Mouse (Mus musculus) embryonic facial prominence, embryonic 12.5 days (tissue): ENCODE data around the gene Pfpl. TPM values are rescaled to one million over a fixed set of nuclear protein-coding genes. Genes with fewer than 3 reads are reported as not detected.

Experiments used
- ATAC-seq: fragments of 200-750 bp; cut with Nextera tagmentation; 2 replicates; pipeline ENCODE4 v1.8.0; 2017; ENCODE audit not compliant: insufficient number of reproducible peaks, insufficient read depth, low FRiP score, low TSS enrichment
- H3K27ac ChIP-seq: fragments of 300-500 bp; sonication (generic); 2 replicates; pipeline ENCODE4 v1.5.1; 2016; ENCODE audit warnings: mild to moderate bottlenecking
- H3K27me3 ChIP-seq: fragments of 300-500 bp; sonication (generic); 2 replicates; pipeline ENCODE4 v1.6.1; 2016; ENCODE audit warnings: mild to moderate bottlenecking, moderate library complexity
- H3K36me3 ChIP-seq: fragments of 300-500 bp; sonication (generic); 2 replicates; pipeline ENCODE4 v1.6.1; 2016; ENCODE audit warnings: mild to moderate bottlenecking
- H3K4me1 ChIP-seq: fragments of 300-500 bp; sonication (generic); 2 replicates; pipeline ENCODE4 v1.6.1; 2016
- H3K4me2 ChIP-seq: fragments of 300-500 bp; sonication (generic); replicated peaks from 2 replicates; pipeline ENCODE4 v1.6.1; 2016; ENCODE audit warnings: mild to moderate bottlenecking, moderate library complexity
- H3K4me3 ChIP-seq: fragments of 300-500 bp; sonication (generic); 2 replicates; pipeline ENCODE4 v1.5.1; 2016; ENCODE audit warnings: mild to moderate bottlenecking
- H3K9ac ChIP-seq: fragments of 300-500 bp; sonication (generic); 2 replicates; pipeline ENCODE4 v1.6.1; 2016; ENCODE audit warnings: mild to moderate bottlenecking, moderate library complexity
- H3K9me3 ChIP-seq: fragments of 300-500 bp; sonication (generic); 2 replicates; pipeline ENCODE4 v1.6.1; 2016; ENCODE audit warnings: mild to moderate bottlenecking, moderate library complexity
- WGBS: fragments of 180-500 bp; shearing (Covaris S2); methylation state at CpG from one replicate; pipeline ENCODE4 v1.1.7; 2016; 5-methylcytosine and 5-hydroxymethylcytosine counted together
- polyA plus RNA-seq: library from polyadenylated mRNA; unstranded; fragments of >200 nt; fragmentation: Nextera tagmentation; extraction: Ambion mirVana; gene quantifications from 2 replicates; pipeline ENCODE4 v1.2.1, GENCODE M21; 2016

Pfpl gene
- polyA plus RNA-seq, 1 experiment from 2014 or later, result not detected

DNA sequence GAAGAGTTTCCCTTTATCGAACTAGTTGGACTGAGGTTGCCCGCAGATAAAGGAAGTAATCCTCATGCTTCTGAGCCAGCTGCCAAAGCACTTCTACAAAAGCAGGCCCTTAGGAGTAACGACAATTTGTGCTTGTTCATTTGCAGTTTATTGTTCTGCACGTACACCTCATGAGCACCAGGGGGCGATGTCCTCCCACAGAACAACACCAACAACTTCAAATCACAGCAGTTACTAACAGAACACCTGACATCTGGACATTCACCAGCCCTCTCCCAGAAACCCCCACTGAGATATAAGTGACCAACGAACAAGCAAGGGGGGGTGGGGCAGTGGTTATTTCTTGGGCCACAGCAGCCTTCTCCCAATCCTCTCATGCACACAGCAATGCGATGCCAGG, 38.5 kb downstream of the Pfpl start:
- no peaks in the 10 kb centered on the region for H3K36me3 ChIP-seq
- WGBS, result 35% methylated on average over 7 of the region's 7 CpGs

DNA sequence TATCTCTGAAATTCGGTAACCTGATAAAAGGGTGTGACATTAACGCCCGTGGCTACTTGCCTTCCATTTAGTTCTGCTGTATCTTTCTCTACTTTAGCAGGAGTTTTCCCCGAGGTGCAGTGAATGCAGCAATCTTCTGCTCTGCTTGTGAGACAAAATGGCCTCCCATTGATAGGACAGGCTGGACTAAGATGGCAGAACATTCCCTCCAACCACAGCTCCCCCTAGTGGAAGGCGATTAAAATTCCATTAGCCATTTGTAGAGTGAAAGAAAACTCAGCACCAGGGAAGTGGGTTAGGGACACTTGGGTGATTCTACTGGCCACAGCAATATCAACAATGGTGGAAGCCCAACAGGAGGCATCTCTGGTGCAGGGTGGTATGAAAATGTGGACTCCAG, 39.7 kb downstream of the Pfpl start:
- Histone ChIP-seq H3K4me2 (no peak overlapping the region), H3K9ac (no peak overlapping the region), H3K9me3 (no peaks in the 10 kb centered on the region), H3K4me3 (no peak overlapping the region), H3K4me1 (no peaks in the 10 kb centered on the region), H3K27ac (no peak overlapping the region), H3K27me3 (no peaks in the 10 kb centered on the region), H3K36me3 (no peaks in the 10 kb centered on the region)
- 84% methylated on average over 5 of the region's 5 CpGs for WGBS
- no peak for ATAC-seq

More for the DNA sequence above, 38.5 kb downstream of the Pfpl start:
- no peak overlapping the region for H3K27ac ChIP-seq
- H3K9me3 ChIP-seq, result no peaks in the 10 kb centered on the region
- no peak overlapping the region for H3K9ac ChIP-seq
- no peak overlapping the region for H3K4me3 ChIP-seq
- no peak for ATAC-seq
- no peaks in the 10 kb centered on the region for H3K4me1 ChIP-seq
- H3K4me2 ChIP-seq, result no peak overlapping the region
- H3K27me3 ChIP-seq, result no peaks in the 10 kb centered on the region

DNA sequence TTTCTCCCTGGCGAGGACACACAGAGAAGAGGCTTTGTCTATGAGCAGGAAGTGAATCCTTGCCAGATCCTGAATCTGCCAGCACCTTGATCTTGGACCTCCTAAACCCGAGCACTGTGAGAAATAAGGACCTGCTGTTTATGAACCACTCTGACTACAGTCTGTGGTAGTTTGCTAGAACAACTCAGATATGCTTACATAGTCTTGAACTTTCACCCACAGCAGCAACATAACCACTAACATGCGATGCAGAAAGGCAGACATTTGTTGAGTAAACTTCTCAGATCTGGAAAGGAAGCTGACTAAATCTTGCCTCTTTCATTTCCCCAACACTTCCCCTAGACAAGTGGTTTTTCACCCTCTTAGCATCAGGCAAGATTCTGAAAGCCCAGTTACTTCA, 44.2 kb downstream of the Pfpl start:
- ATAC-seq, result no peak
- H3K27ac ChIP-seq, result no peak overlapping the region
- H3K4me1 ChIP-seq, result 0 out of 2 replicates have a peak, but pooled peaks cover 7% of the 10 kb centered on the region
- H3K9me3 ChIP-seq, result no peaks in the 10 kb centered on the region
- no peak overlapping the region for H3K9ac ChIP-seq
- H3K27me3 ChIP-seq, result no peaks in the 10 kb centered on the region
- H3K4me2 ChIP-seq, result no peak overlapping the region
- no peak overlapping the region for H3K4me3 ChIP-seq
- WGBS, result 70% methylated on average over 3 of the region's 3 CpGs
- H3K36me3 ChIP-seq, result no peaks in the 10 kb centered on the region

DNA sequence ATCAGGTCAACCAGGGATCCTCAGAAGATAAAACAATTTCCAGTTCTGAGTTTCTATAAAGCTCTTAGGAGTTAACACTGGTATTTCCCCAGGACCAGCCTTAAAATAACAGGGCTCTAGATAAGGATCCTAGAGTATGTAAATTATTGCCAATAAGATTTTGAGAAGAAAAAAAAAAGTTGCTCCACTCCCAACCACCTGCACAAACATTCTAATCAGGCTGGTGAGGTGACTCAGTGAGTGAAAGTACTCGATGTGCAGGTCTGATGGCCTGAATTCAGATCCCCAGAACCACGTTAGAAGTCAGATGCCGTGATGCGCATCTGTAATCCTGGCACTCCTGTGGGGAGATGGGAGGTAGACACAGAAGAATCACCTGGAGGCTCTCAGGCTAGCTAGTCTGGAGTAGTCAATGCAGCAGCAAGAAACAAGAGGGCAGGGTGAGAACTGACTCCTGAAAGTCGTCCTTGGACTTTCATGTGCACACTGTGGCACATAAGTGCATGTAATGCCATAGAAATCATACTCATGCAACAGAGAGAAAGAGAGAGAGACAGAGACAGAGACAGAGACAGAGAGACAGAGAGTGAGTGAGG, 44.8 kb downstream of the Pfpl start:
- no peak for ATAC-seq
- Histone ChIP-seq H3K27ac (no peak overlapping the region), H3K27me3 (no peaks in the 10 kb centered on the region), H3K4me1 (0 out of 2 replicates have a peak, but pooled peaks cover 7% of the 10 kb centered on the region), H3K9ac (no peak overlapping the region), H3K9me3 (no peaks in the 10 kb centered on the region), H3K4me3 (no peak overlapping the region), H3K4me2 (no peak overlapping the region), H3K36me3 (no peaks in the 10 kb centered on the region)
- 73% methylated on average over 5 of the region's 5 CpGs for WGBS

DNA sequence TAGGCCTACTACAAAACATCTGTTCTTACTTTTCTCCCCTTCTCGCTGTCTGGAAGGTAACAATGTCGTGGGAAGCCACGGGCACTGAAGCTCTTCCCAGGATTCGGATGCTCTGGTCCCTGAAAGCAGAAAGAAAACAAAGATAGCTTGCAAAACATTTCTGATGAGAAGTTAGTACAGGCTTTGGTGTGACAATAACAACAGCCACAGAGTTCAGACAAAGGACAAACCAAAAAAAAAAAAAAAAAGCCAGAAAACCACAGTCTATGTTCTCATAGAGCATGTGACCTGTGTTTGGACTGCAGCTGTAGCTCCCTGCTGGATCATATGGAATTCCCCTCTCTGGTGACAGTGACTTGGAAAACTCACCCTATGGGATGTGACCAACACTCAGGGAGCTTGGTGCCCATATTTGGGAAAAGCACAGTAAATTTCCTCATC, 45.5 kb downstream of the Pfpl start:
- Histone ChIP-seq H3K4me1 (0 out of 2 replicates have a peak, but pooled peaks cover 7% of the 10 kb centered on the region), H3K27ac (no peak overlapping the region), H3K9me3 (no peaks in the 10 kb centered on the region), H3K4me2 (no peak overlapping the region), H3K9ac (no peak overlapping the region), H3K36me3 (no peaks in the 10 kb centered on the region), H3K4me3 (no peak overlapping the region), H3K27me3 (no peaks in the 10 kb centered on the region)
- no peak for ATAC-seq
- 34% methylated on average over 4 of the region's 4 CpGs for WGBS

DNA sequence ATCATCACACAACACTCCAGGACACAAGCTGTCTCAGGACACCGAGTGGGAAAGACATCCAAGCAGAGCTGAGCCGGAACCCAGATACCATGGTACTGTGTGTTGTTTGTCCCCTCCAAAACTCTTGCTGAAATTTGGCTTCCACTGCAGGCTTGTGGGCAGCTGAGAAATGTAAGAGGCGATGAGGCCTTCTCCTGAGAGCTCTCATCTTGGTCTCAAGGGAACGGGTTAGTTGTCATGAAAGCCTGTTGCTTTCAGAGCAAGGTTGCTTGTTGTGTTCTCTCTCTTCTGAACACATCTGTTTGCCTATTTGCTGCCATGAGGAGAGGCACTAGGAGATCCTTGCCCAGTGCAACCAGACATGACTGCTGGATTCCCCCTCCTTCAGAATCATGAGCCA, 46.2 kb downstream of the Pfpl start:
- Histone ChIP-seq H3K27ac (no peak overlapping the region), H3K36me3 (no peaks in the 10 kb centered on the region), H3K27me3 (no peaks in the 10 kb centered on the region), H3K9ac (no peak overlapping the region), H3K4me1 (0 out of 2 replicates have a peak, but pooled peaks cover 7% of the 10 kb centered on the region), H3K4me3 (no peak overlapping the region), H3K9me3 (no peaks in the 10 kb centered on the region), H3K4me2 (no peak overlapping the region)
- ATAC-seq, result no peak
- 92% methylated on average over 4 of the region's 4 CpGs for WGBS

DNA sequence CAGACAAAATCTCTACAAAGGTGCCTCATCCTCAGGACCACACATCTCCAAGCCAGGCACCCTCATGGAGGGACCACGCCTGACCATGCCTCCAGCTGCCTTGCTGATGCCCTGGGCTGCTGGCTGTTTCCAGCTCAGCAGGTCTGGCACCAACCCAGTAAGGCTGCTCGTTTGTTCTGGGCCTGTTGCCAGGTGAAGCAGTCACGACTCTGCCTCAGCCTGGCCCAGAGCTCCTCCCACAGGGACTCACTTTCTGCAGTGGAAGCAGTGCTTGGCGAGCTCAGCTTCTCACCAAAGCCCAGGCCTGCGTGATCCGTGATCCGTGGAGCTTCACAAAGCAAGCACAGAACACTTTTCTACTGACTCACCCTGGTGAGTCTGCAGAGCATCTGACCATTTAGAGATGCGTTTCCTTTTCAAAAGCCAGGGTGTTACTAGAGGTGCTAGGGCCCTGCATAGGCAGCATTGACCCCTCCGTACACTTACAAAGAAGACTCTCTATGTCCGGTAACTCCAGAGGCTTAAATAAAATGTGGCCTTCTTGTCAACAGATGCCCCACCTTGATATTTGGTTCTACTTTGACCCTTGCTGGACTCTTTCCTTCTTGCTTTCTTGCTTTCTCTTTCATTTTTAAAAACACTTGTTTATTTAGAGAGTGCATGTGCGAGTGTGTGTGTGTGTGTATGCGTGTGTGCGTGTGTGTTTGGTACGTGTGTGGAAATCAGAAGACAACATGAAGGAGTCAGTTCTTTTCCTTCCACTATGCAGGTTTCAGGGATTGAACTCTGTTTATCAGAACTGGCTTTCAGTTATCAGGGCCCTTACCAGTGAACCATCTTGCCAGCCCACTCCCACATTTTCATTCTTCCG, 47.9 kb downstream of the Pfpl start:
- Histone ChIP-seq H3K9me3 (no peaks in the 10 kb centered on the region), H3K9ac (no peak overlapping the region), H3K36me3 (0 out of 2 replicates have a peak, but pooled peaks cover 3% of the 10 kb centered on the region), H3K4me3 (no peak overlapping the region), H3K4me1 (0 out of 2 replicates have a peak, but pooled peaks cover 7% of the 10 kb centered on the region), H3K27me3 (no peaks in the 10 kb centered on the region), H3K27ac (no peak overlapping the region), H3K4me2 (no peak overlapping the region)
- ATAC-seq, result peak; percentile 85
- WGBS, result 72% methylated on average over 15 of the region's 15 CpGs

DNA sequence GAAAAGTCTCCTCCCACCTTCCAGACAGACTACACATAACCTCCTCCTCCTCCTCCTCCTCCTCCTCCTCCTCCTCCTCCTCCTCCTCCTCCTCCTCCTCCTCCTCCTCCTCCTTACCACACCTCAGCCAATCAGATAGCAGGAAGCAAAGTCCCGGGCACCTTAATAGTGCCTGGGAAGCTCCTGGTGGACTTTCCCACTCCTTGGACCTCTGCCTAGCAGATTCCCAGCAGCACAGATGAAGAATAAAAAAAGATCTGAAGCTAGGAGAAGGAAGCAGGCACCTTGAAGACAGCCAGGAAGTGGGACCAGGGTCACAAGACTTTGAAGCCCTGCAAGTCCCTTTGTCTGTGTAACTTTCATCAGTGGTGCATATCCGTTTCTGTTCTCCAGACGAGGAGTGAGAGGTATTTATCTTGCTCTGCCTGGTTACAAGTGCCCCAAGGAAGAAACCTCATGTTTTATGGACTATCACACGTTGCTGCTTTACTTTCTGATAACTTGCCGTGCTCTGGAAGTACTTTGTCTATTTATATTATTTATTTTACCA, 49.1 kb downstream of the Pfpl start:
- Histone ChIP-seq H3K27ac (no peak overlapping the region), H3K36me3 (peaks cover 14% of the 10 kb centered on the region)
- WGBS, result 65% methylated on average over 5 of the region's 5 CpGs

DNA sequence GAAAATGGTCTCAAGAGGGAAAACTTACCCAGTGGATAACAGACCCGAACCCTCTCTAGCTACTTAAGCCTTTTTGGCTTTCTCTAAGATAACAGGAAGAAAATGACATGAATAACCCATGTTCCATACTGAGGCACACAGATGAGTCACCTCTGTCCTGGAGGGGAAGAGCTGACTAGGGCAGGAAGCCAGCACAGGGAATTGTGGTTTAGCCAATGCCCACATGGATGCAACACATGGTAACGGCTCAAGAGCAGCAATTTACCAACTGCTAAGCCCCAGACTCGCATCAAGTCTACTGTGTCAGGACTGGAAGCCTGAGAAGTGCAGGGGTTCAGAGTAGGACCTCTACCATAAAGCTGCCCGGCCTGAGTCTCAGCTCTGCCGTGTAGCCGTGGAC, 50.7 kb downstream of the Pfpl start:
- no peak for ATAC-seq
- Histone ChIP-seq H3K4me1 (0 out of 2 replicates have a peak, but pooled peaks cover 2% of the 10 kb centered on the region), H3K9ac (no peak overlapping the region), H3K4me2 (no peak overlapping the region), H3K9me3 (no peaks in the 10 kb centered on the region), H3K27ac (no peak overlapping the region), H3K36me3 (peaks cover 20% of the 10 kb centered on the region), H3K27me3 (no peaks in the 10 kb centered on the region), H3K4me3 (no peak overlapping the region)
- 93% methylated on average over 6 of the region's 6 CpGs for WGBS

More for the DNA sequence above, 49.1 kb downstream of the Pfpl start:
- Histone ChIP-seq H3K4me3 (no peak overlapping the region), H3K4me1 (0 out of 2 replicates have a peak, but pooled peaks cover 7% of the 10 kb centered on the region), H3K9ac (no peak overlapping the region), H3K4me2 (no peak overlapping the region), H3K27me3 (no peaks in the 10 kb centered on the region), H3K9me3 (no peaks in the 10 kb centered on the region)
- ATAC-seq, result no peak
